Mouse (Mus musculus) right cerebral cortex, adult 18-20 months (tissue): Measurements from ENCODE around the gene Clasp1.
A peak's percentile ranks its signal among the peaks of the same experiment; 100 is the strongest.

Experiments
- DNase-seq: peaks from one replicate; pipeline ENCODE4 v3.0.0; 2022; ENCODE audit warnings: mixed read lengths

The Clasp1 gene

DNA sequence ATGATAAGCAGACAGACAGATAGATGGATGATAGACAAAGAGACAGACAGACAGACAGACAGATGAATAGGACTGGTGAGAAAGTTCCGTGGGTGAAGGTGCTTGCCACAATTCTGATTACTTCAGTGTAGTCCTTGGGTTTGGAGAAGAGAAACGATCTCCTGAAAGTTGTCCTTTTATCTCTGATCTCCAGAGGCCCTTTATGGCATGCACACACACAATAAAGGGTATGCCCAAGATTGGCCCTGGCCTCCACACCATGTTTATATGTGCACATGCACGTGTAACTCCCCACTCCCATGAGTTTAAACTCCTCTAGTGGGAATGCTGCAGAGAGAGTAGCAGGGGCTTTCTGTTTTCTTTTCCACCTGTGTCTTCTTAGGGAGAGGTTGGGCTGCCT, 14.6 kb downstream of the Clasp1 start:
- no peak for DNase-seq

DNA sequence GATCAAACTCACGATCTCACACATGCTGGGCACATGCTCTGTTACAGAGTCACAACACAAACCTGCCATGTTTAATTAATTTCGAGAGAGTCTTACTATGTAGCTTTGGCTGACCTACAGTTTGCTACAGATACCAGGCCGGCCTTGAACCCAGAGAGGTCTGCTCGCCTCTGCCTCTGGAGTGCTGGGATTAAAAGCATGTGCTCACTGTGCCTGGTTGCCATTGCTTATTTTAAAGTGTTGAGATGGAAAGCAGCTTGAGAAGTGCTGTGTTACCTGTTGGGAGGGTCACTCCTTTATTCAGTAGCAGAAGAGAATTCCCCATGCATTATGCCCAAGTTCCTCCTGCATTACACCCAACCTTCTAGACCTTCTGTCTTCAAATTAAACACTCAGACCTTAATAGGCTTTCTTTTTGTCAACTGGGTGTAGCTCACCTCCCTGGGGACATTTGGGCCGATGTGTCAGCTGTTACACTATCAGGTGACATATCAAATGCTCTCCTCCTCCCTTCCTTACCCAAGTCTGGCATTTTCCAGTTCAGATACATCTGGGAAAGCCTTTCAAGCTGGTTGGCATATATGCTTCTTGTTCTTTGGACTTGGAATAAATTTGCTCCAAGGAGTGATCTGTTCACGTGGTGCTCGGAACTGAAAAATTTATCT, 18.9 kb downstream of the Clasp1 start:
- DNase-seq = no peak

DNA sequence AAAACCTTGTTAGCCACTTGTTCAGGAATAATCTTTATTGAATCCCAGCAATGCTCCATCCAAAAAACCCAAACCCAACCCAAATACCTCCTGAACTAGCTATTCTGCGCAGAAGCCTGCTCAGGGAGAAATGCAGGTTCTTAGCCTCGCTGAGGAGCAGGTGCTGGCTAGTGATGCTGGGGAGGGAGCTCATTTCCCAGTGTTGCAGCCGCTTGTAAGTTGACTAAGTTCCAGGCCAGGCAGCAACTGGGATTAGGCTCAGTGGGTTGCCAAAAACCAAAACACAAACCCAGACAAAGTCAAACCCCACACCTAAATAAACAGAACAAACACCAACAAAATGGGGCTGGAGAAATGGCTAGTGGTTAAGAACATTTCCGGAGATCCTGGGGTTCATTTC, 20.4 kb downstream of the Clasp1 start:
- DNase-seq = no peak

DNA sequence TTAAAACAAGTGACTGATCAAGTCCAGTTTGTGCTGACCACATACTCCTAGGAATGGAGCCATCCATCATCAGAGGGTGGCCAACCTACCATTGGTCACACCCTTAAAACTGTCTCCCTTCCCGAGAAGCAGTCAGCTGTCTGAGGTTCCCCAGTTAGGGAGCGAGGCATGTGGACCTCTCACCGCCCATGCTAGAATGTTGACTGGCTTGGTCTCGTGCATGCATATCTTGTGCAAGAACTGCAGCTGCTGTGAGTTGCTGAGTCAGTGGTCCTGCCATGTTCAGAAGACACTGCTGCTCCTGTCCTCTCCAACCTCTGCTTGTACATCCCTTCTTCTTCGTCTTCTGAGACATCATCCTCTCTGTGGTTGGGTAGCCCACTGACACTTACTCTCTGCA, 22.0 kb downstream of the Clasp1 start:
- no peak for DNase-seq

DNA sequence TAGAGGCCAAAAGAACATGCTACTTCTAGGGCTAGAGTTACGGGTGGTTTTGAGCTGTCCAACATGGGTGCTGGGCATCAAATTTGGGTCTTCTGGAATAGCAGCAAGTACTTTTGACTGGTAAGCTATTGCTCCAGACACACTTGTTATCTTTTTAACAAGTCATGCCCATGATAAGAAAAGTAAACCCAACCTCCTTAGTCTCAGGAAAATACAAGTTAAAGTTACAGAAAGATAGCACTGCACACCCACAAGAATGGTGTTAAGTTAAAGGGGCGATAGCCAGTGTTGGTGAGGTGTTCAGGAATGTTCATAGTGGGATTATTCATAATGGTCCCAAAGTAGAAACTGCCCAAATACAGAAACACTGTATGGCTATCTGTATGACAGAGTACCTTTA, 24.3 kb downstream of the Clasp1 start:
- no peak for DNase-seq

DNA sequence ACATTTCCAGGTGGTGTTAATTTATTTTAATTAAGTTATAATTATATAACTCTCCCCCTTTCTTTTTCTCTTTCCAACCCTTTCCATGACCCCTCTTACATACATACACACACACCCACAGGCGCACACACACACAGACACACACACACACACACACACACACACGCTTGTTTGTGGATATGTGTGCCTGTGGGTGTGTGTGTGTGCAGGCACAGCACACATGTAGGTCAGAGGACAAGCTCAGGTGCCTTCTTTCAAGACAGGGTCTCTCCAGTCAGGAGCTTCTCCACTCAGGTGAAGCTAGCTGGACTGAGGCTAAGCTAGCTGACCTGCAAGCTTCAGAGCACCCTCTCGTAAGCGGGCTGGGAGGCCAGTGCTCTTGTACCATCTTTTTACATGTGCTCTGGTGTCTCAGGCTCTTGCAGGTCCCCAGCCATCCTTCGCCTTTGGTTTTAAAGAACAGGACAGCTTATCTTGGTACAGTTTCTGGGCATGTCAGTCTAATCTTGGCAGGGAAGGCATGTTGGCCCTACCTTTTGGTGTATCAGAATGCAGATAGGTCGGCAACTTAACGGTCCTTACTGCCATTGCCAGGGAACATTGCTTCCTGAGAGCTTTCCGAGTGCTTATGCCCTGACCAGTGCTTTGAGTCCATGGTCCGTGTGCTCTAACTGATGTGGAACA, 28.3 kb downstream of the Clasp1 start:
- no peak for DNase-seq

DNA sequence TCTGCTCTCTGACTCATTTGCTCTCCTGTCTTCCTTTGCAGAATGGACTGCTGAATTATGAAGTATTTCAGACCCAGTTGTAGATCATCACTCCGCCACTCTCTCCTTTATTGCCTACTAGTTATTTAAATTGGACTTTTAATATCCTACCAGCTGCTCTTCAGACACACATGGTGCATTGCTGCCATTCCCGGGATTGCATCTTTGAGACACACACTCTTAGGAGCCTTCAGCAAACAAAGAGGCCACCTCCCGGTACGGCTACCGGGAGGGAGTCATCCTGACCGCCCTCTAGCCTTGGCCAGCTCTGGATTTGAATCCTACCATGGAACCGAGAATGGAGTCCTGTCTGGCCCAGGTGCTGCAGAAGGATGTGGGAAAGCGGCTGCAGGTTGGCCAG, 30.5 kb downstream of the Clasp1 start:
- DNase-seq = no peak

DNA sequence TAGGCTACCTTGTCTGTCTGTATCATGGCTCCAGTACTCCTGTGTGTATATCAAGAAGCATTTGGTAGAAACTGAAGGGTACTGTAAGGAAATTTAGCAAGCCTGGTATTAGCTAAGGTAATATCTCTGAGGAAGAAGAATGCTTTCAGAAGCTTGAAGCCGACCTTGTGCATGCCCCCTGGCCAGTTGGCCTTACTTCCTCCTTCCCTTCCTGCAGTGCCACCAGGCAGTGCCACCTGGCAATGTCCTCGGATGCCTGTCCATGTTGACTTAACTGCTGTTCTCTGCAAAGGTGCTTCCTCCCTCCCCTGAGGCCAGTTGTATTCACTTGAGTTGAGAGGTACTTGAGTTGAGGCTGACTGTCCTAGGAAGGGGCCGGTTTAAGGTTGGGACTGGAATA, 32.3 kb downstream of the Clasp1 start:
- DNase-seq = no peak

DNA sequence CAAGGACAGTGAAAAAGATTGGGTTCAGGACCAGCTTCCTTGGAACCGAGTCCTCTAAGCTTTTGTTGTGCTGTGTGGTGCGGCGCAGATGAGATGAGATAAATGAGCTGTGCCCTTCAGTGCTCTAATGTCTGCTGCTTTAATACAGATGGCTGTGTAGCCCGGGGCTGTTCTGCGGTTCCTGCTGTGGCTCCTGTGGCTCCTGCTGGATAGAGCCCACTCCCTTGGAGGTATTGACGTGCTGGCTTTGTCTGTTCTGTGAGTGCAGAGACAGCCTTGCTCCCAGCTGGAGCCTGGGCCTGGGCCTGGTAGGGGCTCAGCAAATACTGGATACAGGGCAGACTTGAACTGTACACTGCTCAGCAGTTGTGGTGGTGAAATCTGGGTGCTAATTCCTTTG, 34.0 kb downstream of the Clasp1 start:
- DNase-seq = no peak

DNA sequence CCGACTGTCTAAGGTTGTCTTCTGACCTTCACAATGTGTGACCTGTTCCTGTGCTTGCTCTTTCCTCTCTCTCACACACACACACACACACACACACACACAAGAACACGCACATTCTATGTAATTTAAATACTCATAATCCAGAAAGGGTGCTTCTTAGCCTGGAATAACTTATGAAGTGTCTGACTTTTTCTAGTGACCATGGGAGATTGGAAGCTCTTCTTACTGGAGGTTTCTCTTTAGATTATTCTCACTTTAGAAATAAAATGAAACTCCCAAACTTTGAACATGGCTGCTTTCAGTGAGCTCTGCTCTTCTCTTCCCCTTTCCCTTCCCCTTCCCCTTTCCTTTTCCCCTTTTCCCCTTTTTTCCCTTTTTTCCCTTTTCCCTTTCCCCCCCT, 37.1 kb downstream of the Clasp1 start:
- DNase-seq = no peak

DNA sequence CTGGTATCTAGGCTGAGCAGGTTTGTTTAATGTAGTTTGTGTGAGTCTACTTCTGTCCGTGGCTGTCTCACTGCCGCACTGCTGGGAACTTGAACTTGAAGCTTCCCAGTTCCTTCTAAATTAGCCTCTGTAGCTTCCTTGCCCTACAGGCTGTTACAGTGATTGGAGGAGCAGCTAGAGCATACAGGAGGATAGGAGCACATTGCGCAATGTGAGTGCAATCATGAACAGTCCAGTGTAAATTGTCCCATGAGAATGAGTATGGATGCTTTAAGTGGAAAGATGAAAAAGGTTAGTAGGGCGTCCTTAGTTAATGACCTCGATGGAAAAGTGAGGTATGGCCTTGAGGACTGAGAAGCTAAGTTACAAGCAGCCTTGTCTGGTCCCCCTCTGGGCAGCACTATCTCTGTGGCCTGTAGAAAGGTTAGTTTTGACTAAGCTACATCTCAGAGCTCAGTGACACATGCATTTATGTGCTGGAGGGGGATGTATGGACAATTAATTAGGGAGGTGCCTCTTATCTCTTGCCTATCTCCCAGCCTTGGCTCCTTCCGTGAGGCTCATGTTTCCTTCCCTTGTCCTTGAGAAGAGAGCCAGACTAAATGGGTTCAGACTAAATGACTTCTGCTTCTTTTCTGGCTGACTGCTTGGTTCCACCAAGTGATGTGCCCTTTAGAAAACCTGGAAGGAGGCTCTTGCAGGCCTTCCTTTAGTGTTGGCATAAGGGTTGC, 39.7 kb downstream of the Clasp1 start:
- no peak for DNase-seq

DNA sequence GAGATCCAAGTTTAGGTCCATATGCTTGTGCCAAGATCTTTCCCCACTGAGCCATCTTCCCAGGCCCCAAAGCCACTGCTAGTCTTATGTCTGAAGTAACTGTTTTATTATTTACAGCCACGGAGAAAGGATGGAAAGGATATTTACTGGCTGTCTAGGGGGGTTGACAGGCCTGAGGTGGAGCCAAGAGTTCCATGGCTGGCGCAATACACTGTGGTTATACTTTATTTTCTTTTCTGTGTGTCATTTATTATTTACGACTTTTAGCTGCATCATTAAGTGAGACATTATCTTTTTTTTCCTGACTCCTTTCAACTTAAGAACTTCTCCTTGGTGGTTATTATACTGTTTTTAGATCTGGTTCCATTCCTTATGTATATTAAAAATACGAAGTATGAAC, 42.7 kb downstream of the Clasp1 start:
- DNase-seq = no peak

DNA sequence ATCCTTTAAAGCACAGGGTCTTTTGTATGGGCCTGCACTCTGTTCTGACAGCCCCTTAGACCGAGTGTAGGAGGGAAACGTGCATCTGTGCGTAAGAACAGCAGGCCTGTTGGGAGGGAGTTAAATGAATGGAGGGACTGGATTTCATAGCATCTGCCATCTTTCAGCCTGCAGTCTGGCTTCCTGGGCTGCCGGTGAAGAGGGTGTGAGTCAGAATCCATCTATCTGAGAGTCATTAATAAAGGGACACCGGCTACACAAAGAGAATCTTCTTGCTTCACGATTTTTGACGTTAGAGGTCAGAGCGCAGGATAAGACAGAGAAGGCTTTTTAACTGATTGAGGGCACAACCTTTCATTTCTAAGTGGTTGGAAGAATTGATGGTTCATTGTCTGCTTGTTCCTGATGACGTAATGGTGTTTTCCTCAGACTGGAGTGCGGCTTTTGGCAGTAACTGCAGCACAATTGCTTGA, 46.2 kb downstream of the Clasp1 start:
- no peak for DNase-seq

DNA sequence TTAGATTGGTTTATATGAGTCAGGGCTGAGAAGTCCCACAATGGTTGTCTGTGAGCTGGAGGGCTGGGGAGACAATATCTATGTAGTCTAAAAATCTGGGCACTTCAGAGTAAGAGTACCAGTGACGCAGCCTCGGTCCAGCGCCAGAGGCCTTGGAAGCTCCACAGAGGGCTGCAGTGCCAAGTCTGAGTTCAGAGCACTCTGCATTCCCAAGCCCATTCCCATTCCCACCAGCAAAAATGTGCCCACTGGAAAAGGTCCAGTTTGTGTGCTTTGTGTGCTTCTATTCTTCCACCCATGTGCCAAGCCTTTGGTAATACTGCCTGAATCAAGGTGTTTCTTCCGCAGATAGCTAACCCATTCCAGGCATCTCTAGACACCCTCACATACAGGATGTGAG, 49.0 kb downstream of the Clasp1 start:
- DNase-seq = peak; percentile 23

DNA sequence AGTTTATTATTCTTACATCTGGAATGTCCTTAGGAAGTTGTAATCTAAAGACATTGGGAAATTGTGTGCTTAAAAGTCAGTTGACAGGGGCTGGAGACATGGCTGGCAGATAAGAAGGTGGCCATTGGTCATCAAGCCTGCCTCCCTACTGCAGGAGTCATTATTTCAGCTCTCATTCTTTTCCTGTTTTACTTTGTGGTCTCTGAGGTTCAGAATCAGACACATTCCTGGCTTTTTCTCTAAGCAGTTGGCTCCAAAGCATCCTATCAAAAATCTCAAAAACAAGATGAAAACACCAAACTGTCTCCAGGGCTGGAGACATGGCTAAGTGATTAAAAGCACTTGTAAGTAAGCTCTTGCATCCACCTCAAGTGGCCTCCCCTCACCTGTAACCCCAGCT, 49.5 kb downstream of the Clasp1 start:
- no peak for DNase-seq

DNA sequence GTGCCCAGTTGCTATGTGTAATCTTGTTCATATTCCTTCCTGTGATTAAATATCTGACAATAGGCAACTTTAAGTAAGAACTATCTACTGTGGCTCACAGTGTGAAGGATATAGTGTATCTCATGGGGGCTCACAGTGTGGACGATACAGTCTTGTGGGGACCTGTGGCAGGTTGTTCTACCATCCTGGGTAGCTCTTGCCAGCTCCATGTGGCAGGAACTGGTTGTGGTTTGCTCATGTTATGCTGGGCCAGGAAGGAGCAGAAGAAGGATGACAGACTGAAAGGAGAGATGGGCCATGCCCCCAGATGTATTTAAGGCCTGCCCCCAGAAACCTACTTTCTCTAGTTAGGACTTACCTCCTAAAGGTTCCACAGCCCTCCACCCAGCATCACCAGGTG, 51.7 kb downstream of the Clasp1 start:
- DNase-seq = no peak

DNA sequence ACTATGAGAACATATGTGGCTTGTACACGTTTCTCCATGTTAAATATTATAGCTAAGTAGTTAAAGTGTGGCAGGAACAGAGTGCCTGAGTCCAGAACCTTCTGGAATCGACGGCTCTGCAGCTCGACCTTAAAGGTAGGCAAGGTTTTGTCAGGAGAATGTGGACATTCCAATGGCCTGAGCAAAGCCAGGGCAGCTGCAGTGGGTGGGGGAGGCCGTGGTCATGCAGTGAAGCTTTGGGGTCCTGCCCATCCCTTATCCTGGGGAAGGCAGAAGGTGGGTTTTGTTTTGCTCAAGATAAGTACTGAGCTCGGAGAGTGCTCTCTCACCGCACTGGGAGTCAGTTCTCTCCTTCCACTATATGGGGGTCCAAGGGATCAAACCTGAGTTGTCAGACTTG, 55.6 kb downstream of the Clasp1 start:
- no peak for DNase-seq

DNA sequence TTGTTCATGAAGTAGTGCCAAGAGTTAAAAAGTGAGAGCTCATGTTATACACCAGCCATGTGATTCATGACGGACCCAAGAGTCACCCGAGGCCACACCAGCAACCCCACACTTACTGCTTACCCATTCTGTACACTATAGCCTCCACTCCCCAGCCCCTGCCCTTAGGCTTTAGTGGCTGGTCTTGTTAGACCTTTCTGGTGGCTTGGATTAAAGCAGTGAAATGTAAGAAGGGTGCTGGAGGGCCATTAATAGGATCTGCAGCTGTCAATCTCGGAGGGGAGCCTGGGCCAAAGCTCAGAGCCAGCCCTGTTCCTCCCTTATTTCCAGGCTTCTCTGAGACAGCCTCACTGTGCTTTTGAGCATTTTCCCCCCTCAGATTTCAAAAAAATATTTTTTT, 56.1 kb downstream of the Clasp1 start:
- no peak for DNase-seq

DNA sequence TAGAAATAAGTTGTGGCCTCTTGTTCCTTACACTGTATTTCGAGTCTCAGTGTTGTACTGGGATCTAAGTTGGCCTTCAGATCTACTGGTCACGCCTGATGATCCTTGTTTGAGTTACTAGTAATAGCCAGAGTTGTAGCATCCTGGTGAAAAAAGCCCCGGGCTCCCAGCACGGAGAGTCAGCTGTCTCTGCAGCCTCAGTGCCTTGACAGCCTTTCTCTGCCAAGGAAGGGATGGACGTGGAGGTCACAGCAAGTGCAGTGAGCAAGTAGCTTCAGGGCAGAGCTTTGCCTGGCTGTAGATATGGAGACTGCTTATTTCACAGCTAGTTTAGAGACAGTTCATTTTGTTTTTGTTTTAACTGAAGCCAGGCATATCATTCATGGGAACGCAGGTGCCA, 56.6 kb downstream of the Clasp1 start:
- no peak for DNase-seq

DNA sequence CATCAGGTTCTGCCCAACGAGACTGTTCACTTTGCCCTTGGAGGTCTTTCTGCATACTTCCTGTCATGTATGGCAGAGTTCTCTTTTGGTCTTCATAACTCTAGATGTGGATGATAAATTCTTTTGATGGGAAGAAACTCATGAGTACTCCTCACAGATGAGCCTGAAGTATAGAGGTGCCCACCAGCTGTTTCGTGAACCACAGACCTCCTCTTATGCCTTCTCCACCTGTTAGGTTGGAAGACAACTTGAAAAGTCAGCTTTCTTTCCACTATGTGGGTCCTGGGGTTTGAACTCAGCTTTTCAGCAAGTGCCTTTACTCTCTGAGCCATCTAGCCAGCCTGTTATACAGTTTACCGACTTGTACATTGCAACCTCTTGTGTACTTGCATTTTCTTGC, 57.1 kb downstream of the Clasp1 start:
- DNase-seq = no peak

DNA sequence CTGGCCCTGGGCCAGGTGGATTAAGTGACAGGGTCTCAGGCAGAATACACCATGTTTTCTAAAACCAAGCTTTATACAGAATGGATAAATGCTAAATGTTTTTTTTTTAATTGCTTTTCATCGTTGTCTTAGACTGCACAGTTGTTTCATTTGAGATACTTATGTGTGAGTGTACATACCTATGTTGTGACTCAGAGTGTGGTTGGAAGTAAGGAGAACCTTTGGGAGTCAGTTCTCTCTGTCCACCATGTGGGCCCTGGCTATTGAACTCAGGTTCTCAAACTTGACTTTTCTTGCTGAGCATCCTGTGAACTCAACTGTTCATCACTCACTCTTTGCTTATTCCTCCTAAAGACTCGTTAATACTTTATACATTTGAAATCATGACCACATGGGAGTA, 58.3 kb downstream of the Clasp1 start:
- DNase-seq = no peak

DNA sequence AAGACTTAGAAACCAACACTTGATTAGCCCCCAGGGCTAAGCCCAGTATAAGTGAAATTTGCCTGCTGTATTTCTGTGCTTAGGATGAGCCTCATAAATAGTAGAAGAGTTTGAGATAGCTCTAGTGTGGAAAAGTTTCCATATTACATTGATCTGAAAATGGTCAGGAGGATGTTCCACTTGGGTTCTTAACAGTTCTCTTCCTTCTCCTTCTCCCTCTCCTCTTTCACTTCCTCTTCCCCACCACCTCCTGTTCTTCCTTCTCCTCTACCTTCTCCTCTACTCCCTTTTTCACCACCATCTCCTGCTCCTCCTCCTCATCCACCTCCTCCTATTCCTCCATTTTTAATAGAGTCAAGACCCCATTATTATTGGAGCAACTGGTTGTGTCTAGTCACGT, 59.4 kb downstream of the Clasp1 start:
- no peak for DNase-seq

DNA sequence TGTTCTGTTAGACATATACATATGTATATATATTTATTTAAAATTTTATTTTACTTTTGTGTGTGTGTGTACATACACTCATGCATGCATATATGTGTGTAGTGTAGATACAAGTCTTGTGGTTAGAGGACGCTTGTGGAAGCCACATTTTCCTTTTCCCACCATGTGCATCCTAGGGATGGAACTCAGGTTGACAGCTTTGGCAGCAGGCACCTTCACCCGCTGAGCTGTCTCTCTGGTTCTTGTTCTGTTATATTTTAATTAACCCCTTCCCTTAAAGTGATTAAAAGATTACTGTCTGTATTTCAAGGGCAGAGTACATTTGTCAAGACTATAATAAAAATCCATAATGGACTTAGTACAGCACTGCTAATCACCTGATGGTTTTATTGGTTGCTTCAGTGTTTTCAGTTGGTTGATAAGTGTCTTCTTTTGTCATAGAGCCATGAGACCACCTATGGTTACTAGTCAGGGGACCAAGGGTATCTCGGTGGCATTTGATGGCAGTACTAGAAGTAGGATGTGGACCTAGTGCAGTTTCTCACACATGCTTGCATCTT, 62.1 kb downstream of the Clasp1 start:
- DNase-seq = no peak

DNA sequence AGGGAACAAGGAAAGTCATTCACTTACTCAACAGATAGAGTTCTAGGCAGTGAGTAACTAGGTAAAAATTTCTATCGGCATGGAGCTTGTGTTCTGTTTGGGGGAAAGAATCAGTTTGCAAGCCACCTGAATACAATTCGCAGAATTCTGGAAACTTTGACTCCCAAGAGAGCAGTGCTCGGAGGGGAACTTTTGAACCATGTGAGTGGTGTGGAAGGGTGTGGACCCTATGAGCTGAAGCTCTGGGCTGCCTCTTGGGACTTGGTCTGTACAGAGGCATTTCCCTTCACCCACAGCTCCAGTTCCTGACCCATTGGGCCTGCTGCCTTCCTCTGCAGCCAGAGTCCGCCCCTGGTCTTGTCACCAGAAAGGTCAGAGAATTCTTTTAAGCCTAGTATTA, 64.7 kb downstream of the Clasp1 start:
- no peak for DNase-seq
